Mouse (Mus musculus) G1E (cell line): Measurements from ENCODE around the gene Narf. TPM values are rescaled to one million over a fixed set of nuclear protein-coding genes. Genes with fewer than 3 reads are reported as not detected.

ENCODE experiments used
- ATAC-seq: 2 replicates; pipeline ENCODE4 v1.8.0; 2016; ENCODE audit warnings: mild to moderate bottlenecking; ENCODE audit not compliant: insufficient number of reproducible peaks, poor library complexity, low FRiP score, severe bottlenecking; ENCODE audit errors: extremely low read depth
- DNase-seq: peaks from one replicate; pipeline ENCODE4 v3.0.0; 2012; ENCODE audit warnings: low spot score
- H3K27me3 ChIP-seq: 2 replicates; pipeline ENCODE4 v1.6.1; 2012; ENCODE audit warnings: mild to moderate bottlenecking, low read length, inconsistent platforms; ENCODE audit not compliant: insufficient read depth
- H3K36me3 ChIP-seq: replicated peaks from 2 replicates; pipeline ENCODE3; 2012; ENCODE audit warnings: mild to moderate bottlenecking, inconsistent platforms
- H3K4me1 ChIP-seq: 2 replicates; pipeline ENCODE4 v1.6.1; 2012; ENCODE audit warnings: low read depth, low read length, inconsistent platforms, mixed read lengths; ENCODE audit not compliant: insufficient read depth
- H3K4me3 ChIP-seq: 2 replicates; pipeline ENCODE4 v1.5.1; 2012; ENCODE audit warnings: low read depth, mild to moderate bottlenecking, inconsistent platforms, low read length, moderate library complexity, mixed read lengths
- H3K9me3 ChIP-seq: replicated peaks from 2 replicates; pipeline ENCODE4 v1.6.1; 2012; ENCODE audit warnings: inconsistent platforms
- CTCF ChIP-seq: IDR thresholded peaks from 2 replicates; pipeline ENCODE4 v1.5.1; 2012; ENCODE audit warnings: low read depth, low read length, inconsistent platforms, mixed read lengths
- GATA1 ChIP-seq: IDR thresholded peaks from 2 replicates; pipeline ENCODE4 v1.6.1; 2012; ENCODE audit warnings: borderline replicate concordance, low read length, inconsistent platforms, mixed read lengths
- GATA2 ChIP-seq: IDR thresholded peaks from 2 replicates; pipeline ENCODE4 v1.6.1; 2012; ENCODE audit warnings: low read depth, low read length, inconsistent platforms, borderline replicate concordance
- POLR2AphosphoS5 ChIP-seq: IDR thresholded peaks from 2 replicates; pipeline ENCODE4 v1.6.1; 2012; ENCODE audit warnings: low read depth, low read length, inconsistent platforms; ENCODE audit not compliant: insufficient replicate concordance
- TAL1 ChIP-seq: conservative IDR thresholded peaks from 2 replicates; pipeline ENCODE4 v1.6.1; 2012; ENCODE audit warnings: low read depth, low read length, inconsistent platforms, mixed read lengths
- polyA plus RNA-seq: library from polyadenylated mRNA; stranded (reverse); fragments of >175 nt; gene quantifications from 2 replicates; pipeline ENCODE4 v1.2.3, GENCODE M21; 2012
- total RNA-seq, 2 experiments: library from RNA; stranded (forward) in 1 of 2; stranded (reverse) in 1 of 2; fragments of 200-1000 nt in 1 of 2; fragments of >200 nt in 1 of 2; fragmentation: Nextera tagmentation in 1 of 2; gene quantifications; 2 replicates each; pipeline ENCODE4 v1.2.3; 2014 to 2017

Gene Narf
- total and polyA plus RNA-seq, 3 experiments, result 5.5 to 72.5 (median 61.2) TPM

DNA sequence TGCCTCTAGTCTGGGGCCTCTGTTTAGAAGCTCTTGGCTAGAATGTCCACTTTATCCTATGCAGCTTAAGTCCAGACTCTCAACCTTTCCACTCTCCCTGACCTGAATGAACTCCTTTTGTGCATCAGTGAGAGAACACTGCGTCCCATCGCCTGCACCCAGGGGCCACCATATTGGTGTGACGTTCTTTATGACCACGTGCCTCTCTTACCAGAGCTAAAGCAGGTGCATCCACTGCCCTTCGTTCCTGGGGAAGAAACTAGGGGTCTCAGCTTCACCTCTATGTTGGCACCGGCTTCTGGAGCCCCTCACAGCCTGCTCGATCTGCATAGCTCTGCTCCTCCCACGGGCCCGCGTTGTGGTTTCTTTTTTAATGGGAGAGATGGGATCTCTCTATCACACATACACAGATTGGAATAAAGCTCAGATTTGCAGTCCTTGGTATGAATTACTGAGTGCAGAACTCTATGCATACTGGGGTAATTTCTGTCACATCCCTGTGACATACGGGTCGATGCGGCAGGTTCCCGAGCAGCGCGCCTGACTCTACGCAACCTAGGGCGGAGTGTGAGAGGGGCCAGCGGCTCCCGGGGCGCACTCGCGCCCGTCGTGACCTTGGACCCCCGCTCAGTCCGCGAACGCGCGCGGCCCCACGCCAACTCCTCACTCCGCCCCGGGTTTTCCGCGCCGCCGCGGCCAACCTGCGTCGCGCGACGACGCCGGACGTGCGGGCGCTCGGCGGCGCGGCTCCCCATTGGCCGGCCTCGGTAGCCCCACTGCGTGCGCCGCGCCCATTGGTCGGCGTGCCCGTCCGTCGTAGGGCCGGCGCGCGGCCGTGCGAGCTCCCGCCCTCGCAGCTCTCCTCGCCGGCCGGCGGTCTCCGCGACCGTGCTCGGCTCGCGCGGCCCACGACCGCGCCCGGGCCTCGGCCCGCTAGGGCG lies 22.4 kb downstream of the Narf start, which contains the start of gene Foxk2:
TSS of gene Foxk2 (plus strand) at position 831 of the 941 bp plus-strand sequence.
- no peaks in the 10 kb centered on the region for H3K9me3 ChIP-seq
- peaks cover 63% of the 10 kb centered on the region for H3K36me3 ChIP-seq
- TF ChIP-seq GATA1, result no peak
- no peak for TF ChIP-seq TAL1
- TF ChIP-seq GATA2, result no peak
- no peak for TF ChIP-seq POLR2AphosphoS5
- no peak for TF ChIP-seq CTCF
- peak; percentile 99 for DNase-seq
- peaks cover 48% of the 10 kb centered on the region for H3K4me1 ChIP-seq
- peak; percentile 88 for ATAC-seq
- H3K4me3 ChIP-seq, result peak within 1 kb of the TSS; percentile 99
- H3K27me3 ChIP-seq, result no peaks in the 10 kb centered on the region

GRCm38 (mm10) chr11:121260211-121260906 lies 23.3 kb downstream of the Narf start:
- Histone ChIP-seq H3K27me3 (no peaks in the 10 kb centered on the region), H3K36me3 (peaks cover 63% of the 10 kb centered on the region), H3K4me3 (peak overlapping the region; percentile 99), H3K4me1 (peaks cover 48% of the 10 kb centered on the region), H3K9me3 (no peaks in the 10 kb centered on the region)
- no peak for TF ChIP-seq POLR2AphosphoS5
- TF ChIP-seq GATA1, result no peak
- no peak for TF ChIP-seq CTCF
- TF ChIP-seq TAL1, result no peak
- TF ChIP-seq GATA2, result no peak
- DNase-seq (peak; percentile 41), ATAC-seq (no peak)

DNA sequence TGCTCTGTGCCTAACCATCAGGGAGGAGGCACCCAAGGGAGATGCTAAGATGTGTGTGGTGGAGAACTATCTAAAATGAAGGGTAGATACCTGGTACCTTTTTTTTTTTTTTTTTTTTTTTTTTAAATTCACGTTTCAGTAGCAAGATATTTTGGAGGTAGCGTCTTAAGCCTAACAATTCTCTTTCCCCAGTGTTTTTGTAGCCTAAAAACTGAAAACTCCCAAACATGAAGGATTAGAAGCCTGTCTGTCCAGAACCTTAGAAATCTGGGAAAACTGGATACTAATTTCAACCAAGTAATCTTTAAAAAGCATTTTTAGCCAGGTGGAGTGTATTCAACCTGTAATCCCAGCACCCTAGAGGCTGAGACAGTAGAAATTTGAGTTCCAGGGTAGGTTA lies 24.0 kb downstream of the Narf start:
- H3K9me3 ChIP-seq, result no peaks in the 10 kb centered on the region
- peak overlapping the region; percentile 99 for H3K4me3 ChIP-seq
- no peak for TF ChIP-seq GATA2
- TF ChIP-seq TAL1, result no peak
- TF ChIP-seq GATA1, result no peak
- no peak for TF ChIP-seq POLR2AphosphoS5
- peaks cover 48% of the 10 kb centered on the region for H3K4me1 ChIP-seq
- peaks cover 63% of the 10 kb centered on the region for H3K36me3 ChIP-seq
- DNase-seq (no peak), ATAC-seq (no peak)
- no peaks in the 10 kb centered on the region for H3K27me3 ChIP-seq

- Histone ChIP-seq H3K4me3 (no peak overlapping the region), H3K4me1 (peaks cover 17% of the 10 kb centered on the region)
- no peak for ATAC-seq
Observed at GRCm38 (mm10) chr11:121277516-121277915, 40.5 kb downstream of the Narf start.

DNA sequence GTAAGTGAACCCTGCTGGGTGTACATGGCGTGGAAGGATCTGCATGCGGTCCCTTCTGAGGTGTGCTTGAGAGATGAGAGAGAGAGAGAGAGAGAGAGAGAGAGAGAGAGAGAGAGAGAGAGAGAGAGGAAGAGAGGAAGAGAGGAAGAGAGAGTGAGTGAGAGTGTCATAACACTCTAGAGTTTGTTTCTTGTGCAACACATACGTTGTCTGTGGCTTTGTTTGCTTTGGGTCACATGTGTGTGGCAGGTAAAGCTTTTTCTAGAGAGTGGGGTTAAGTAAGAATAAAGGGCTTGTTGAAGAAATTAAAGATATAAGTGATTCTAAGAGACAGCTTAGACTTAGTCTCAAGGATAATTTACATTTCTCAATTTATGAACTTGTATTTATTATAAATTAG lies 41.0 kb downstream of the Narf start:
- Histone ChIP-seq H3K27me3 (no peaks in the 10 kb centered on the region), H3K4me1 (peaks cover 20% of the 10 kb centered on the region), H3K4me3 (no peak overlapping the region), H3K36me3 (peaks cover 88% of the 10 kb centered on the region), H3K9me3 (no peaks in the 10 kb centered on the region)
- DNase-seq (no peak), ATAC-seq (no peak)
- TF ChIP-seq POLR2AphosphoS5 (no peak), GATA2 (no peak), CTCF (no peak), GATA1 (no peak), TAL1 (no peak)

More at GRCm38 (mm10) chr11:121277516-121277915, 40.5 kb downstream of the Narf start:
- Histone ChIP-seq H3K27me3 (no peaks in the 10 kb centered on the region), H3K36me3 (peaks cover 88% of the 10 kb centered on the region), H3K9me3 (no peaks in the 10 kb centered on the region)
- no peak for TF ChIP-seq TAL1
- TF ChIP-seq GATA1, result no peak
- no peak for TF ChIP-seq GATA2
- no peak for TF ChIP-seq POLR2AphosphoS5
- no peak for TF ChIP-seq CTCF
- no peak for DNase-seq

GRCm38 (mm10) chr11:121282911-121283310 lies 45.9 kb downstream of the Narf start:
- Histone ChIP-seq H3K27me3 (no peaks in the 10 kb centered on the region), H3K4me1 (peaks cover 17% of the 10 kb centered on the region), H3K9me3 (no peaks in the 10 kb centered on the region), H3K4me3 (no peak overlapping the region), H3K36me3 (peaks cover 92% of the 10 kb centered on the region)
- TF ChIP-seq CTCF (no peak), GATA2 (no peak), TAL1 (no peak), GATA1 (no peak), POLR2AphosphoS5 (no peak)
- no peak for DNase-seq
- ATAC-seq, result no peak
